Mouse (Mus musculus) gastrocnemius, adult 2 months (tissue): ENCODE data around the gene Gcn1l1. TPM values are rescaled to one million over a fixed set of nuclear protein-coding genes. Genes with fewer than 3 reads are reported as not detected.
A peak's percentile ranks its signal among the peaks of the same experiment; 100 is the strongest.

Experiments used
- DNase-seq: peaks from one replicate; pipeline ENCODE4 v3.0.0; 2022
- H3K27ac ChIP-seq: fragments of 200-600 bp; 2 replicates; pipeline ENCODE4 v1.8.1; 2022; ENCODE audit warnings: mild to moderate bottlenecking
- H3K4me3 ChIP-seq: fragments of 200-600 bp; 2 replicates; pipeline ENCODE4 v1.8.1; 2022; ENCODE audit warnings: mild to moderate bottlenecking, moderate library complexity
- CTCF ChIP-seq: fragments of 200-600 bp; IDR thresholded peaks from 2 replicates; pipeline ENCODE4 v1.8.1; 2022; ENCODE audit warnings: antibody characterized with exemption, mild to moderate bottlenecking, moderate library complexity
- intact Hi-C: fragments of 180-260 bp; cut with DNase I; formaldehyde crosslinking; loops from one replicate; pipeline ENCODE4 v1.15.1; 2025
- total RNA-seq, 2 experiments: library from RNA; stranded (reverse); gene quantifications; 2 replicates each; pipeline ENCODE4 v1.2.3; 2021

Gcn1l1 gene
- total RNA-seq, 2 experiments from 2014 or later, result 31.3 to 31.9 TPM

GRCm38 (mm10) chr5:115611566-115611965 lies 46.5 kb downstream of the Gcn1l1 start:
- intact Hi-C loops, result loop anchor here (5.0 kb wide), 1 partner anchor 39 kb away; no protein-coding TSS in a partner anchor
- no peak for TF ChIP-seq CTCF
- H3K4me3 ChIP-seq, result no peak overlapping the region
- DNase-seq, result peak; percentile 17
- no peak overlapping the region for H3K27ac ChIP-seq

- H3K27ac ChIP-seq, result no peak overlapping the region
- DNase-seq, result peak; percentile 14
- intact Hi-C loops, result loop anchor here (5.0 kb wide), 1 partner anchor 41 kb away; no protein-coding TSS in a partner anchor
- no peak overlapping the region for H3K4me3 ChIP-seq
- no peak for TF ChIP-seq CTCF
Measured at GRCm38 (mm10) chr5:115613332-115613731, 48.3 kb downstream of the Gcn1l1 start.

- intact Hi-C loops, result loop anchor here (5.0 kb wide), 1 partner anchor 43 kb away; no protein-coding TSS in a partner anchor
- no peak overlapping the region for H3K4me3 ChIP-seq
- TF ChIP-seq CTCF, result peak; percentile 64
- DNase-seq, result peak; percentile 78
- H3K27ac ChIP-seq, result no peak overlapping the region
Measured at GRCm38 (mm10) chr5:115614948-115615347, 49.9 kb downstream of the Gcn1l1 start.

GRCm38 (mm10) chr5:115619690-115620089 lies 54.6 kb downstream of the Gcn1l1 start:
- no peak for TF ChIP-seq CTCF
- H3K27ac ChIP-seq, result no peak overlapping the region
- DNase-seq, result peak; percentile 10
- intact Hi-C loops, result no loop called here
- H3K4me3 ChIP-seq, result no peak overlapping the region

GRCm38 (mm10) chr5:115622686-115623085 lies 57.6 kb downstream of the Gcn1l1 start:
- no peak for DNase-seq
- intact Hi-C loops, result no loop called here
- H3K27ac ChIP-seq, result no peak overlapping the region
- no peak for TF ChIP-seq CTCF
- no peak overlapping the region for H3K4me3 ChIP-seq

GRCm38 (mm10) chr5:115623694-115624440 lies 58.8 kb downstream of the Gcn1l1 start:
- peak; percentile 48 for DNase-seq
- TF ChIP-seq CTCF, result no peak
- intact Hi-C loops, result no loop called here

GRCm38 (mm10) chr5:115626237-115626886 lies 61.3 kb downstream of the Gcn1l1 start:
- H3K27ac ChIP-seq, result no peak overlapping the region
- DNase-seq, result no peak
- H3K4me3 ChIP-seq, result no peak overlapping the region
- no peak for TF ChIP-seq CTCF
- intact Hi-C loops, result no loop called here

More at GRCm38 (mm10) chr5:115623694-115624440, 58.8 kb downstream of the Gcn1l1 start:
- H3K4me3 ChIP-seq, result peak overlapping the region; percentile 46
- peak overlapping the region; percentile 51 for H3K27ac ChIP-seq

- intact Hi-C loops, result no loop called here
- Histone ChIP-seq H3K4me3 (no peak overlapping the region), H3K27ac (no peak overlapping the region)
- TF ChIP-seq CTCF, result no peak
- no peak for DNase-seq
Measured at GRCm38 (mm10) chr5:115628083-115628482, 63.0 kb downstream of the Gcn1l1 start.

GRCm38 (mm10) chr5:115629672-115630071 lies 64.6 kb downstream of the Gcn1l1 start:
- no peak for TF ChIP-seq CTCF
- Histone ChIP-seq H3K27ac (no peak overlapping the region), H3K4me3 (no peak overlapping the region)
- intact Hi-C loops, result no loop called here
- no peak for DNase-seq

GRCm38 (mm10) chr5:115630291-115630690 lies 65.2 kb downstream of the Gcn1l1 start:
- DNase-seq, result no peak
- no peak overlapping the region for H3K27ac ChIP-seq
- no peak for TF ChIP-seq CTCF
- H3K4me3 ChIP-seq, result no peak overlapping the region; the same call in 1 of the 2 replicates
- intact Hi-C loops, result no loop called here

- intact Hi-C loops, result no loop called here
- DNase-seq, result peak; percentile 97
- peak; percentile 13; the same call in 1 of the 2 replicates for TF ChIP-seq CTCF
- H3K27ac ChIP-seq, result peak within 1 kb of the TSS; percentile 97
- peak within 1 kb of the TSS; percentile 98 for H3K4me3 ChIP-seq
Measured at GRCm38 (mm10) chr5:115631505-115632357, 66.7 kb downstream of the Gcn1l1 start, which contains the start of gene Rab35. Gene Rab35, plus strand, starts transcription at chr5:115631908.

GRCm38 (mm10) chr5:115632358-115632714 lies 67.3 kb downstream of the Gcn1l1 start:
- intact Hi-C loops, result no loop called here

GRCm38 (mm10) chr5:115633060-115633459 lies 68.0 kb downstream of the Gcn1l1 start:
- TF ChIP-seq CTCF, result no peak
- Histone ChIP-seq H3K4me3 (peak overlapping the region; percentile 98), H3K27ac (peak overlapping the region; percentile 97; the same call in 1 of the 2 replicates)
- intact Hi-C loops, result no loop called here
- no peak for DNase-seq

More at GRCm38 (mm10) chr5:115632358-115632714, 67.3 kb downstream of the Gcn1l1 start:
- no peak for TF ChIP-seq CTCF
- peak; percentile 54 for DNase-seq
- Histone ChIP-seq H3K4me3 (peak overlapping the region; percentile 98), H3K27ac (peak overlapping the region; percentile 97)
